Mouse (Mus musculus) brown adipose tissue, adult 24 weeks (tissue): ENCODE results near the gene AC124108.1. TPM values are rescaled to one million over a fixed set of nuclear protein-coding genes. Genes with fewer than 3 reads are reported as not detected.
"Not testable (repeated sequence)": the region's sequence is repeated elsewhere in the genome, so short reads cannot be mapped to it uniquely, and the experiment has no call there.

Source experiments
- H3K27ac ChIP-seq: fragments of 200-500 bp; replicated peaks from 2 replicates; pipeline ENCODE4 v1.5.1; 2012; ENCODE audit warnings: low read depth, mild to moderate bottlenecking, low read length
- H3K4me1 ChIP-seq: fragments of 200-500 bp; 2 replicates; pipeline ENCODE4 v1.6.1; 2012; ENCODE audit warnings: low read length, mixed read lengths; ENCODE audit not compliant: control insufficient read depth, insufficient read depth, insufficient read length
- H3K4me3 ChIP-seq: fragments of 200-500 bp; 2 replicates; pipeline ENCODE4 v1.5.1; 2012; ENCODE audit warnings: low read depth, mild to moderate bottlenecking, low read length, moderate library complexity; ENCODE audit not compliant: insufficient read depth
- polyA plus RNA-seq: library from polyadenylated mRNA; stranded (reverse); fragments of >200 nt; gene quantifications from 2 replicates; pipeline ENCODE4 v1.2.4, GENCODE M21; 2012; ENCODE audit not compliant: missing spikeins, insufficient read depth, insufficient read length

Gene AC124108.1
- polyA plus RNA-seq, 1 experiment, result not detected

GRCm38 (mm10) chr1:132157016-132157781, 34.1 kb upstream of the AC124108.1 start:
- Histone ChIP-seq H3K4me3 (no peak overlapping the region), H3K4me1 (no peaks in the 10 kb centered on the region), H3K27ac (no peak overlapping the region)

GRCm38 (mm10) chr1:132157808-132158207, 33.4 kb upstream of the AC124108.1 start:
- H3K4me3 ChIP-seq, result no peak overlapping the region
- no peaks in the 10 kb centered on the region for H3K4me1 ChIP-seq
- no peak overlapping the region for H3K27ac ChIP-seq

GRCm38 (mm10) chr1:132158741-132159140, 32.5 kb upstream of the AC124108.1 start:
- no peak overlapping the region for H3K27ac ChIP-seq
- H3K4me1 ChIP-seq, result no peaks in the 10 kb centered on the region
- H3K4me3 ChIP-seq, result no peak overlapping the region

GRCm38 (mm10) chr1:132159681-132160080, 31.6 kb upstream of the AC124108.1 start:
- H3K27ac ChIP-seq, result no peak overlapping the region
- H3K4me1 ChIP-seq, result no peaks in the 10 kb centered on the region

GRCm38 (mm10) chr1:132161211-132161880, 29.9 kb upstream of the AC124108.1 start:
- Histone ChIP-seq H3K4me3 (no peak overlapping the region), H3K4me1 (no peaks in the 10 kb centered on the region), H3K27ac (no peak overlapping the region)

More at GRCm38 (mm10) chr1:132159681-132160080, 31.6 kb upstream of the AC124108.1 start:
- H3K4me3 ChIP-seq, result no peak overlapping the region

DNA sequence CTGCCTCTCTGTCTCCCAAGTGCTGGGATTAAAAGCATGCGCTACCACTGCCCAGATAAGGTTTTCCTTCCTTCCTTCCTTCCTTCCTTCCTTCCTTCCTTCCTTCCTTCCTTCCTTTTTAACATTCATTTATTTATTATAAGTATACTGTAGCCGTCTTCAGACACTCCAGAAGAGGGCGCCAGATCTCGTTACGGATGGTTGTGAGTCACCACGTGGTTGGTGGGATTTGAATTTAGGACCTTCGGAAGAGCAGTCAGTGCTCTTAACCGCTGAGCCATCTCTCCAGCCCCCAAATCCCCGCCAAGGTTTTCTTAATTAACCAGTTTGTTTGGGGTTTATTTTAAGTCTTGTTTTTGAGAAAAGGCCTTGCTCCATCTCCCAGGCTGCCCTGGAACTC, 28.6 kb upstream of the AC124108.1 start:
- H3K4me1 ChIP-seq, H3K27ac ChIP-seq, H3K4me3 ChIP-seq: not testable (repeated sequence)

- no peak overlapping the region for H3K4me3 ChIP-seq
- no peaks in the 10 kb centered on the region for H3K4me1 ChIP-seq
- H3K27ac ChIP-seq, result no peak overlapping the region
Measured at GRCm38 (mm10) chr1:132164780-132165518, 26.3 kb upstream of the AC124108.1 start.

DNA sequence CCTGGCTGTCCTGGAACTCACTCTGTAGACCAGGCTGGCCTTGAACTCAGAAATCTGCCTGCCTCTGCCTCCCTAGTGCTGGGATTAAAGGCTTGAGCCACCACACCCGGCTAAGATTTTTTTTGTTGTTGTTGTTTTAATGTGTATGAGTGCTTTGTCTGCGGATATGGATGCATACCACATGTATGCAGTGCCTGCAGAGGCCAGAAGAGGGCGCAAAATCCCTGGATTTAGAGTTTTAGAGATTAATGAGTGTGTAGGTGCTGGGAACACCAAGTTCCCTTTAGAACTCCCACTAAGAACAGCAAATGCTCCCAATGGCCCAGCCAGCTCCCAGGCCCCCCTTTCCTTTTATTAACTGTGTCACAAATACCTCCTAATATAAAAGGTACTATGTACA, 25.4 kb upstream of the AC124108.1 start:
- no peaks in the 10 kb centered on the region for H3K4me1 ChIP-seq
- no peak overlapping the region for H3K27ac ChIP-seq
- H3K4me3 ChIP-seq, result no peak overlapping the region

GRCm38 (mm10) chr1:132168115-132168767, 23.0 kb upstream of the AC124108.1 start:
- H3K27ac ChIP-seq, result no peak overlapping the region
- H3K4me1 ChIP-seq, result no peaks in the 10 kb centered on the region
- H3K4me3 ChIP-seq, result no peak overlapping the region

- Histone ChIP-seq H3K4me1 (no peaks in the 10 kb centered on the region), H3K27ac (no peak overlapping the region), H3K4me3 (no peak overlapping the region)
Measured at GRCm38 (mm10) chr1:132170698-132171097, 20.6 kb upstream of the AC124108.1 start.

GRCm38 (mm10) chr1:132171619-132172018, 19.6 kb upstream of the AC124108.1 start:
- no peaks in the 10 kb centered on the region for H3K4me1 ChIP-seq
- H3K4me3 ChIP-seq, result no peak overlapping the region

GRCm38 (mm10) chr1:132186303-132186702, 5.0 kb upstream of the AC124108.1 start:
- no peak overlapping the region for H3K27ac ChIP-seq
- H3K4me1 ChIP-seq, result no peaks in the 10 kb centered on the region; the same call in 1 of the 2 replicates

More at GRCm38 (mm10) chr1:132171619-132172018, 19.6 kb upstream of the AC124108.1 start:
- H3K27ac ChIP-seq, result no peak overlapping the region

GRCm38 (mm10) chr1:132188442-132189066, 2.7 kb upstream of the AC124108.1 start:
- Histone ChIP-seq H3K4me3 (no peak overlapping the region), H3K4me1 (no peaks in the 10 kb centered on the region; the same call in 1 of the 2 replicates), H3K27ac (no peak overlapping the region)

More at GRCm38 (mm10) chr1:132186303-132186702, 5.0 kb upstream of the AC124108.1 start:
- no peak overlapping the region for H3K4me3 ChIP-seq

- Histone ChIP-seq H3K4me1 (no peaks in the 10 kb centered on the region; the same call in 1 of the 2 replicates), H3K4me3 (no peak overlapping the region), H3K27ac (no peak overlapping the region)
Measured at GRCm38 (mm10) chr1:132189231-132189630, 2.0 kb upstream of the AC124108.1 start.
